ENCODE assay signal across 24 mouse cellular contexts in the genomic region with DNA sequence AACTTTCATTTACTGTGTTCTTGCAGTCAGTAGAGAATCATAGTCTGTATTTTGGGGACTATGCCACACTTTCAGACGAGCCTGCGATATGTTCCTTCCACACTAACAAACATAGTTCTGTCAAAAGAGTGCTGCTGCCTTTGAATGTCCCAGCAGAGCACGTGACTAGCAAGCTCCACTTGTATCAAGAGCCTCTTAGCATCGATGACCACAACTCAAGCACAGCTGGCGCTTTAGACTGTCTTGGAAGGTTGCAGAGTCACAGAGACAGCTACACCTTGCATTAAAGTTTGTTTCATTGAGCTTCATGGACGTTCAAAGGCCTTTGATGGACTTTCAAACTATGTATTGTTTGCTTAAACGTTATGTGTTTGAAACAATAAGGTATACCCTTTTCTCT. TPM values are rescaled to one million over a fixed set of nuclear protein-coding genes. Genes with fewer than 3 reads are reported as not detected.
DNase-seq lines count a peak whose midpoint lies in the region; ATAC-seq and TF ChIP-seq lines count a peak whose summit lies in the region.
"Had no signal": no experiment of that assay in that cellular context is flagged by ENCODE, and none has a peak within 500 bp of the region (broad histone marks: within the 10 kb centered on the region; RNA-seq: fewer than 3 reads in every experiment).

No protein-coding gene starts in this region.

- peak; percentile 67 for ATAC-seq in lung, embryonic 16.5 days (ENCODE audit: low read depth)
- ATAC-seq: CD4-positive, CD25-positive, alpha-beta regulatory T cell, adult 4 months; forebrain, embryonic 13.5 days; forebrain, postnatal 0 days had no signal

- intact Hi-C loops in gastrocnemius, adult 2 months (cut with DNase I) = no loop called here

- no peak for TF ChIP-seq RAD21 in MEL (IDR thresholded peaks at IDR 0.05; ENCODE audit: low read depth, low read length)

- no peak for TF ChIP-seq POLR2A in MEL (IDR thresholded peaks at IDR 0.05; ENCODE audit: control insufficient read depth in 1 of 2, insufficient read depth in 1 of 2, low read depth in 1 of 2, low read length in 2 of 2, poor library complexity in 1 of 2)

- H3K27me3 ChIP-seq in MEL (ENCODE audit: control insufficient read depth in 1 of 2, insufficient read depth in 2 of 2, low read length in 2 of 2) = no peaks in the 10 kb centered on the region; a peak in 2 of 4 replicates
- no peaks in the 10 kb centered on the region for H3K27me3 ChIP-seq in lung, embryonic 16.5 days (ENCODE audit: control insufficient read depth, insufficient read depth, low read depth, low read length)
- H3K27me3 ChIP-seq: embryonic facial prominence, embryonic 13.5 days; forebrain, embryonic 13.5 days; heart, embryonic 15.5 days; hindbrain, embryonic 15.5 days had no signal

- TF ChIP-seq EP300 in MEL (IDR thresholded peaks at IDR 0.05; ENCODE audit: low read depth in 1 of 2, low read length in 2 of 2) = no peak

- TF ChIP-seq CTCF in gastrocnemius, adult 2 months (IDR thresholded peaks at IDR 0.05) = no peak
- TF ChIP-seq CTCF in MEL (IDR thresholded peaks at IDR 0.05 in 2 of 3, conservative IDR thresholded peaks at IDR 0.05 in 1 of 3; ENCODE audit: control insufficient read depth in 1 of 3, insufficient read depth in 1 of 3, low read depth in 2 of 3, low read length in 3 of 3, poor library complexity in 1 of 3, severe bottlenecking in 1 of 3) = no peak

- no peak overlapping the region for H3K9ac ChIP-seq in MEL (ENCODE audit: control insufficient read depth, low read depth, low read length, poor library complexity, severe bottlenecking)
- no peak overlapping the region for H3K9ac ChIP-seq in lung, embryonic 16.5 days (ENCODE audit: low read length)
- H3K9ac ChIP-seq: embryonic facial prominence, embryonic 13.5 days; forebrain, embryonic 13.5 days; forebrain, postnatal 0 days; heart, embryonic 15.5 days; hindbrain, embryonic 15.5 days had no signal

- H3K9me3 ChIP-seq in MEL (replicated peaks; ENCODE audit: insufficient read depth, low read length) = no peaks in the 10 kb centered on the region
- H3K9me3 ChIP-seq in lung, embryonic 16.5 days (ENCODE audit: control insufficient read depth, low read length) = no peaks in the 10 kb centered on the region
- H3K9me3 ChIP-seq: embryonic facial prominence, embryonic 13.5 days; forebrain, embryonic 13.5 days; G1E; heart, embryonic 15.5 days; hindbrain, embryonic 15.5 days had no signal

- no peak overlapping the region for H3K4me3 ChIP-seq in gastrocnemius, adult 2 months
- no peak overlapping the region for H3K4me3 ChIP-seq in MEL (ENCODE audit: control insufficient read depth in 1 of 2, insufficient read depth in 1 of 2, low read depth in 2 of 2, low read length in 2 of 2)
- no peak overlapping the region for H3K4me3 ChIP-seq in lung, embryonic 16.5 days (ENCODE audit: low read length)
- H3K4me3 ChIP-seq: embryonic facial prominence, embryonic 13.5 days; forebrain, embryonic 13.5 days; heart, embryonic 15.5 days; hindbrain, embryonic 15.5 days had no signal

- peak overlapping the region; percentile 93 for H3K27ac ChIP-seq in gastrocnemius, adult 2 months
- no peak overlapping the region for H3K27ac ChIP-seq in MEL (ENCODE audit: control insufficient read depth, low read depth, low read length)
- H3K27ac ChIP-seq in lung, embryonic 16.5 days (ENCODE audit: low read length) = no peak overlapping the region
- H3K27ac ChIP-seq: embryonic facial prominence, embryonic 13.5 days; forebrain, embryonic 13.5 days; heart, embryonic 15.5 days; hindbrain, embryonic 15.5 days had no signal

- 53% methylated on average over 7 of the region's 7 CpGs for WGBS in lung, embryonic 16.5 days

- H3K4me1 ChIP-seq in MEL (ENCODE audit: control insufficient read depth in 1 of 2, insufficient read depth in 2 of 2, low read length in 2 of 2) = no peaks in the 10 kb centered on the region
- 0 out of 2 replicates have a peak, but pooled peaks cover 5% of the 10 kb centered on the region for H3K4me1 ChIP-seq in lung, embryonic 16.5 days (replicated peaks; ENCODE audit: control insufficient read depth, insufficient read depth, low read length)
- H3K4me1 ChIP-seq: embryonic facial prominence, embryonic 13.5 days; forebrain, embryonic 13.5 days; hindbrain, embryonic 15.5 days had no signal

- no peaks in the 10 kb centered on the region for H3K79me2 ChIP-seq in MEL (ENCODE audit: control insufficient read depth, insufficient read depth, low read length, poor library complexity)

- no peaks in the 10 kb centered on the region for H3K36me3 ChIP-seq in MEL (ENCODE audit: control insufficient read depth in 1 of 2, insufficient read depth in 2 of 2, low read length in 2 of 2)
- H3K36me3 ChIP-seq in lung, embryonic 16.5 days (ENCODE audit: control insufficient read depth, insufficient read depth, low read length) = no peaks in the 10 kb centered on the region
- H3K36me3 ChIP-seq: embryonic facial prominence, embryonic 13.5 days; G1E; heart, embryonic 15.5 days; hindbrain, embryonic 15.5 days had no signal

- no peak overlapping the region for H3K4me2 ChIP-seq in lung, embryonic 16.5 days (ENCODE audit: low read depth, low read length)
- H3K4me2 ChIP-seq: embryonic facial prominence, embryonic 13.5 days; forebrain, embryonic 13.5 days; heart, embryonic 11.5 days; heart, embryonic 15.5 days; hindbrain, embryonic 15.5 days had no signal

- no peak for DNase-seq in gastrocnemius, adult 2 months
- DNase-seq in gastrocnemius, adult 18-20 months (ENCODE audit: low spot score) = no peak
- no peak for DNase-seq in MEL (ENCODE audit: low read depth, low spot score)
- peak; percentile 75 for DNase-seq in lung, postnatal 25 days (ENCODE audit: low spot score)
- no peak for DNase-seq in retina, embryonic 14.5 days (ENCODE audit: low spot score)
- no peak for DNase-seq in layer of hippocampus, postnatal 10 days (ENCODE audit: low spot score in 2 of 2)
- DNase-seq in spleen, postnatal 4 days (ENCODE audit: low spot score in 2 of 2) = no peak
- DNase-seq: adrenal gland, postnatal 10 days; B cell, adult 2 months; cerebellum, adult 11-12 months; cerebellum, adult 9-10 months; cerebellum, postnatal 25 days; forebrain, postnatal 0 days; gastrocnemius, postnatal 36 days; heart, adult 11 months; heart, postnatal 36 days had no signal

TF ChIP-seq in MEL, 35 proteins besides CTCF, POLR2A, EP300 and RAD21:
- TF ChIP-seq USF1 (IDR thresholded peaks at IDR 0.05; ENCODE audit: low read depth, low read length) (peak; percentile 9; the same call in 1 of the 2 replicates), UBTF (IDR thresholded peaks at IDR 0.05; ENCODE audit: borderline replicate concordance, insufficient read depth, low read depth, low read length) (no peak)

RNA-seq across cellular contexts. Expression of gene Klhl31, which starts 5.5 kb away (rescaled TPM):
- total RNA-seq in gastrocnemius, adult 2 months (2021) = 100 to 1,000 TPM; 491 to 601 TPM
- 100 to 1,000 TPM; 577 to 615 TPM for total RNA-seq in gastrocnemius, adult 18-20 months (2021)
- total RNA-seq in MEL (2012; rRNA removed) = not detected in 2 replicates
- polyA plus RNA-seq in MEL (2012; ENCODE audit: insufficient read depth in 1 of 2, insufficient read length in 2 of 2, low read depth in 1 of 2, low replicate concordance in 2 of 2, missing spikeins in 1 of 2) = not detected
- 1.5 and 2.7 TPM in 2 replicates for polyA plus RNA-seq in lung, embryonic 16.5 days (2015; fragmentation: Nextera tagmentation; extraction: Ambion mirVana)
- total RNA-seq in layer of hippocampus, postnatal 10 days (2021) = under 1 TPM in 1 of 2 experiments, not detected in 1; 0.11 TPM
- polyA plus RNA-seq: CD4-positive, CD25-positive, alpha-beta regulatory T cell, adult 4 months; G1E had no signal

Comparison
In these comparisons a context has a peak if more than half of its experiments do, and no peak if none do; other contexts are left out.
1. RNA of gene Klhl31, which starts 5.5 kb away (total RNA-seq): 577 to 615 TPM in gastrocnemius, adult 18-20 months and 491 to 601 TPM in gastrocnemius, adult 2 months; 0.11 TPM in layer of hippocampus, postnatal 10 days and not detected in MEL; every median in the first group is over 100 times any median in the second.